Comparison of ENCODE assay signal across 8 mouse cellular contexts in the genomic region with DNA sequence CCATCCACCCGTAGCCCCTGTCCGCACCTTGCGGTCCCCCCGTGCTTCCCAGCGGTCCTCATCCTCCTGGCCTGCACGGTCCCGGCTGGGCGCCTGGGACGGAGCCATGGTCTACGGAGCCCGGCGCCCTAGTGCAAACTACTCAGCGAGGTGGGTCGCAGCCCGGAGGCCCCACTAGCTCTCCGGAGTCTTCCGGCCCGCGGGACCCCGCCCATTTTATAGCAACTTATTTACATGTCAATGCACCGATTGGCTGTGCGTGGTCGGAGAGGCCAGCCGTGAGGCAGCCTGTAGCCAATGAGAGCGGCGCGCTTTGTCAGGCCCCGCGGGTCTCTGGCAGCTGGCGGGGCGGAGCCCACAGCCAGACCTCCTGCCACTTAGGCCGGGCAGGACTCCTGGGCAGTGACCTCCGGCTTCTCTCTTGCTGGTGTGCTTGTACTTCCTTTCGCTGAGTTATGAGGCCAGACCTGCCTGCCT. TPM values are rescaled to one million over a fixed set of nuclear protein-coding genes. Genes with fewer than 3 reads are reported as not detected.
DNase-seq lines count a peak whose midpoint lies in the region; ATAC-seq and TF ChIP-seq lines count a peak whose summit lies in the region.

No protein-coding gene starts in this region.

- H3K27ac ChIP-seq in forebrain, embryonic 15.5 days (replicated peaks), result peak overlapping the region; percentile 91
- H3K27ac ChIP-seq in neural tube, embryonic 14.5 days (ENCODE audit: low read depth, low read length), result peak overlapping the region; percentile 91
- H3K27ac ChIP-seq in testis, adult 2 months (ENCODE audit: control insufficient read depth, insufficient read depth, low read depth, low read length), result 0 out of 2 replicates have a peak overlapping the region, but pooled peaks have one; percentile 8

- WGBS in forebrain, embryonic 15.5 days, result under 1% methylated on average over 34 of the region's 34 CpGs
- WGBS in neural tube, embryonic 14.5 days, result under 1% methylated on average over 34 of the region's 34 CpGs

- peak; percentile 63 for TF ChIP-seq POLR2A in testis, adult 2 months (IDR thresholded peaks at IDR 0.05; ENCODE audit: control insufficient read depth, low read depth, low read length)

- peak overlapping the region; percentile 80 for H3K4me3 ChIP-seq in G1E (ENCODE audit: low read depth, low read length)
- H3K4me3 ChIP-seq in forebrain, embryonic 15.5 days, result peak overlapping the region; percentile 92
- H3K4me3 ChIP-seq in neural tube, embryonic 14.5 days (ENCODE audit: low read depth, low read length), result peak overlapping the region; percentile 84
- peak overlapping the region; percentile 84 for H3K4me3 ChIP-seq in testis, adult 2 months (ENCODE audit: control insufficient read depth, low read depth, low read length)

- TF ChIP-seq CTCF in G1E (IDR thresholded peaks at IDR 0.05; ENCODE audit: low read depth, low read length), result no peak
- no peak for TF ChIP-seq CTCF in testis, adult 2 months (IDR thresholded peaks at IDR 0.05; ENCODE audit: control insufficient read depth, insufficient read depth, insufficient replicate concordance, low read depth, low read length)

- no peaks in the 10 kb centered on the region for H3K27me3 ChIP-seq in G1E (ENCODE audit: insufficient read depth, low read length)
- H3K27me3 ChIP-seq in forebrain, embryonic 15.5 days, result no peaks in the 10 kb centered on the region
- H3K27me3 ChIP-seq in neural tube, embryonic 14.5 days (ENCODE audit: control insufficient read depth, insufficient read depth, low read length), result no peaks in the 10 kb centered on the region
- H3K27me3 ChIP-seq in testis, adult 2 months (ENCODE audit: control insufficient read depth, insufficient read depth, low read length), result no peaks in the 10 kb centered on the region

- H3K9me3 ChIP-seq in G1E (replicated peaks), result no peaks in the 10 kb centered on the region
- no peaks in the 10 kb centered on the region for H3K9me3 ChIP-seq in forebrain, embryonic 15.5 days
- H3K9me3 ChIP-seq in neural tube, embryonic 14.5 days (ENCODE audit: control insufficient read depth, low read length), result no peaks in the 10 kb centered on the region

- peak overlapping the region; percentile 94 for H3K9ac ChIP-seq in forebrain, embryonic 15.5 days (replicated peaks)
- H3K9ac ChIP-seq in neural tube, embryonic 14.5 days (replicated peaks; ENCODE audit: low read depth, low read length), result peak overlapping the region; percentile 88

- peaks cover 36% of the 10 kb centered on the region for H3K4me1 ChIP-seq in G1E (ENCODE audit: insufficient read depth, low read depth, low read length)
- H3K4me1 ChIP-seq in forebrain, embryonic 15.5 days, result peaks cover 38% of the 10 kb centered on the region
- H3K4me1 ChIP-seq in neural tube, embryonic 14.5 days (ENCODE audit: control insufficient read depth, insufficient read depth, low read length), result peaks cover 19% of the 10 kb centered on the region
- peaks cover 23% of the 10 kb centered on the region for H3K4me1 ChIP-seq in testis, adult 2 months (ENCODE audit: control insufficient read depth, insufficient read depth, low read length)

- ATAC-seq in G1E (ENCODE audit: extremely low read depth, insufficient number of reproducible peaks, low FRiP score, poor library complexity, severe bottlenecking), result peak; percentile 96
- peak; percentile 92 for ATAC-seq in forebrain, embryonic 15.5 days (replicated peaks)
- ATAC-seq in neural tube, embryonic 14.5 days (ENCODE audit: low read depth), result peak; percentile 94

- H3K4me2 ChIP-seq in forebrain, embryonic 15.5 days (replicated peaks), result peak overlapping the region; percentile 93
- H3K4me2 ChIP-seq in neural tube, embryonic 14.5 days (ENCODE audit: low read depth, low read length), result peak overlapping the region; percentile 98

- intact Hi-C loops in heart, postnatal 25 days (cut with DNase I), result no loop called here

- peaks cover 50% of the 10 kb centered on the region for H3K36me3 ChIP-seq in G1E (replicated peaks)
- H3K36me3 ChIP-seq in forebrain, embryonic 15.5 days, result peaks cover 3% of the 10 kb centered on the region; the same call in 1 of the 2 replicates
- peaks cover 5% of the 10 kb centered on the region; the same call in 1 of the 2 replicates for H3K36me3 ChIP-seq in neural tube, embryonic 14.5 days (ENCODE audit: control insufficient read depth, insufficient read depth, low read length)
- no peaks in the 10 kb centered on the region; the same call in 1 of the 2 replicates for H3K36me3 ChIP-seq in testis, adult 2 months (ENCODE audit: control insufficient read depth, insufficient read depth, low read length)

- DNase-seq in G1E (ENCODE audit: low spot score), result peak; percentile 100
- peak; percentile 96 for DNase-seq in cerebellum, adult 11-12 months
- peak; percentile 95 for DNase-seq in heart, postnatal 25 days (ENCODE audit: low spot score)
- DNase-seq in layer of hippocampus, adult 18-20 months (ENCODE audit: low spot score in 2 of 2), result peak; percentile 85 to 93
- peak; percentile 97 to 98 for DNase-seq in lung, adult 18-20 months

RNA-seq across cellular contexts. Expression of a gene that starts 0.8 kb away (rescaled TPM):
- total RNA-seq in G1E (2014; fragmentation: Nextera tagmentation), result 18.0 and 19.0 TPM in 2 replicates
- 42.2 and 55.1 TPM in 2 replicates for total RNA-seq in G1E (2017)
- 91.5 and 105 TPM in 2 replicates for polyA plus RNA-seq in G1E (2012)
- polyA plus RNA-seq in forebrain, embryonic 15.5 days (2015; fragmentation: Nextera tagmentation; extraction: Ambion mirVana), result 260 and 267 TPM in 2 replicates
- total RNA-seq in heart, postnatal 25 days (2021), result 10 to 100 TPM; 16.6 to 18.3 TPM
- total RNA-seq in layer of hippocampus, adult 18-20 months (2021), result 10 to 100 TPM; 13.1 to 16.4 TPM
- polyA plus RNA-seq in neural tube, embryonic 14.5 days (2014; fragmentation: Nextera tagmentation; extraction: Ambion mirVana), result 100 and 101 TPM in 2 replicates
- polyA plus RNA-seq in testis, adult 2 months (2012; rRNA removed), result 5.1 and 5.6 TPM in 2 replicates

RNA-seq across cellular contexts. Expression of a gene that starts 14.5 kb away (rescaled TPM):
- 76.8 and 86.5 TPM in 2 replicates for total RNA-seq in G1E (2014; fragmentation: Nextera tagmentation)
- 194 and 208 TPM in 2 replicates for total RNA-seq in G1E (2017)
- 86.6 and 104 TPM in 2 replicates for polyA plus RNA-seq in G1E (2012)
- 167 and 177 TPM in 2 replicates for polyA plus RNA-seq in forebrain, embryonic 15.5 days (2015; fragmentation: Nextera tagmentation; extraction: Ambion mirVana)
- total RNA-seq in heart, postnatal 25 days (2021), result 10 to 100 TPM; 41.3 to 48.1 TPM
- 10 to 100 TPM; 62.3 to 63.0 TPM for total RNA-seq in layer of hippocampus, adult 18-20 months (2021)
- 145 and 150 TPM in 2 replicates for polyA plus RNA-seq in neural tube, embryonic 14.5 days (2014; fragmentation: Nextera tagmentation; extraction: Ambion mirVana)
- polyA plus RNA-seq in testis, adult 2 months (2012; rRNA removed), result 20.0 and 20.2 TPM in 2 replicates

RNA-seq across cellular contexts. Expression of a gene that starts 46.1 kb away (rescaled TPM):
- 13.0 and 15.4 TPM in 2 replicates for total RNA-seq in G1E (2014; fragmentation: Nextera tagmentation)
- total RNA-seq in G1E (2017), result 4.4 and 5.3 TPM in 2 replicates
- polyA plus RNA-seq in G1E (2012), result 14.2 and 17.5 TPM in 2 replicates
- 4.5 and 5.4 TPM in 2 replicates for polyA plus RNA-seq in forebrain, embryonic 15.5 days (2015; fragmentation: Nextera tagmentation; extraction: Ambion mirVana)
- total RNA-seq in heart, postnatal 25 days (2021), result 10 to 100 TPM in 1 of 2 experiments, 1 to 10 TPM in 1; 2.1 to 11.7 TPM
- 10 to 100 TPM; 32.2 to 35.2 TPM for total RNA-seq in layer of hippocampus, adult 18-20 months (2021)
- 3.7 and 7.5 TPM in 2 replicates for polyA plus RNA-seq in neural tube, embryonic 14.5 days (2014; fragmentation: Nextera tagmentation; extraction: Ambion mirVana)
- 3.4 and 4.2 TPM in 2 replicates for polyA plus RNA-seq in testis, adult 2 months (2012; rRNA removed)

RNA-seq across cellular contexts. Expression of a gene that starts 46.8 kb away (rescaled TPM):
- total RNA-seq in G1E (2014; fragmentation: Nextera tagmentation) (1.2 and 2.1 TPM in 2 replicates), G1E (2017) (0.81 and 0.93 TPM in 2 replicates)
- polyA plus RNA-seq in G1E (2012), result 0.78 and 0.94 TPM in 2 replicates
- 0.20 TPM in 2 replicates for polyA plus RNA-seq in forebrain, embryonic 15.5 days (2015; fragmentation: Nextera tagmentation; extraction: Ambion mirVana)
- under 1 TPM in 1 of 2 experiments, not detected in 1; 0.26 TPM for total RNA-seq in heart, postnatal 25 days (2021)
- total RNA-seq in layer of hippocampus, adult 18-20 months (2021), result not detected
- polyA plus RNA-seq in neural tube, embryonic 14.5 days (2014; fragmentation: Nextera tagmentation; extraction: Ambion mirVana), result 0.17 TPM in 1 of 2 replicates, not detected in the other
- 0.90 and 1.2 TPM in 2 replicates for polyA plus RNA-seq in testis, adult 2 months (2012; rRNA removed)

Comparison
In these comparisons a context has a peak if more than half of its experiments do, and no peak if none do; other contexts are left out.
1. Peak in every context shown above with its lines: DNase-seq, ATAC-seq, H3K4me3 ChIP-seq and H3K27ac ChIP-seq.
2. H3K27ac ChIP-seq: peak in every context shown above with its lines; median percentile 91 in forebrain, embryonic 15.5 days; 91 in neural tube, embryonic 14.5 days; 8 in testis, adult 2 months.
3. RNA of a gene that starts 0.8 kb away (polyA plus RNA-seq): 260 to 267 TPM in forebrain, embryonic 15.5 days, 100 to 101 TPM in neural tube, embryonic 14.5 days and 91.5 to 105 TPM in G1E; 5.1 to 5.6 TPM in testis, adult 2 months; every median in the first group is over 10 times any median in the second.